Mouse (Mus musculus) ES-E14 (cell line): ENCODE results near the gene Pex14.

Experiments
- CHD2 ChIP-seq: IDR thresholded peaks from 2 replicates; pipeline ENCODE4 v1.6.1; 2014; ENCODE audit warnings: mild to moderate bottlenecking, low read depth, low read length, inconsistent platforms
- HCFC1 ChIP-seq: IDR thresholded peaks from 2 replicates; pipeline ENCODE4 v1.6.1; 2012; ENCODE audit warnings: low read length, inconsistent platforms, borderline replicate concordance; ENCODE audit not compliant: insufficient read depth
- MAFK ChIP-seq: IDR thresholded peaks from 2 replicates; pipeline ENCODE4 v1.6.1; 2014; ENCODE audit warnings: mild to moderate bottlenecking, low read depth, low read length, inconsistent platforms; ENCODE audit not compliant: insufficient read depth
- ZNF384 ChIP-seq: IDR thresholded peaks from 2 replicates; pipeline ENCODE4 v1.6.1; 2012; ENCODE audit warnings: low read depth, low read length, inconsistent platforms

DNA sequence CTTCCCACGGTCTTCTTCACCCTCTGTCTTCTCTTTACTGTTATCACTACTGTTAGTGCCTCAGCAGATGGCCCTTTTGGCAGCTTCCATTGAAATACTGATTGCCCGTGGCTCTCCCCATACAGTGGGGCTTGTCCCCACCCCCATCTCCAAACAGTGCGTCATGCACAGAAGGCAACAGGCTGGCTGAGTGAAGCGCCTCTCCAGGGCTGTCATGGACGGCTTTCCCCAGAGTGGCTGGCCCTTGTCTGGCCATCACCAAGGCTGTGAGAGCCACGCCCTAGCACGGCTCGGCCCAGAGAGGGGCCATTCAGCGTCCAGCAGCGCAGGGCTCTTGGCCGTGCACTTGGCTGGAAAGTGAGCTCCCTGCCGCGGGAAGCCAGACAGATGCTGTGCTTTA, 164.5 kb downstream of the Pex14 start:
- no peak for TF ChIP-seq CHD2
- TF ChIP-seq ZNF384, result no peak
- no peak for TF ChIP-seq HCFC1
- TF ChIP-seq MAFK, result no peak
